Mouse (Mus musculus): Measurements from ENCODE around the gene Pcdh15.

Pcdh15 gene

DNA sequence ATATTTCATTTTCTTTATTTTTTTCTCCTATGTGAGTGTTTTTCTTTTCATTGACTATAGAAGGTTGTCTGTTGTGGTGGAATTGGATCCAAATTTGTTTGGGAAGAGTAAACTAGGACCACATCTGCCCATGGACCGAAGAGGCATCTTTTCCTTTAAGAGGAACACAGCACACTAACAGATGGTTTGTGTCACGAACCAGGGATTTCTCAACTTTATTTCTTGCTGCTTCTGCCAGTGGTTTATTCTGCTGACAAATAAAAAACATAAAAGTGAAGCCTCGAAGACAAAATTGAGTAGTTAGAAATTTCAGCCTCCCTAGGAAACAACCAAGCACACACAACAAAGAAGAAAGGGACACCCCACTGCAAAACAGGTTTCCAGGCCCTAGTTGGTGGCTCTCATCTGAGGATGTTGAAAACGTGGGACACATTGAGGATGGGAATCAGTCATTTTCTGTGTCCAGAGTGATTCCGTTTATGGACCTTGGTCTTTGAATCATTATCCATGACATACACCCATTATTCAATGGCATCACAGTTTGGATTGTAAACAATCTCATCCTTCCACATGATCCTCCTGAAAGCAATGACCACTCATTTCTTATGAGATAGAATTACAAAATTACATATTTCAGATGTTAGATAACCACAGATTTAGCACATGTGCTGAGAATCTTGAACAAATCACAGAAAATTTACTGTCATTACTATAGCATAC, 1206.5 kb downstream of the Pcdh15 start:
- DNase-seq (ENCODE audit: low spot score in 2 of 2), result no peak

DNA sequence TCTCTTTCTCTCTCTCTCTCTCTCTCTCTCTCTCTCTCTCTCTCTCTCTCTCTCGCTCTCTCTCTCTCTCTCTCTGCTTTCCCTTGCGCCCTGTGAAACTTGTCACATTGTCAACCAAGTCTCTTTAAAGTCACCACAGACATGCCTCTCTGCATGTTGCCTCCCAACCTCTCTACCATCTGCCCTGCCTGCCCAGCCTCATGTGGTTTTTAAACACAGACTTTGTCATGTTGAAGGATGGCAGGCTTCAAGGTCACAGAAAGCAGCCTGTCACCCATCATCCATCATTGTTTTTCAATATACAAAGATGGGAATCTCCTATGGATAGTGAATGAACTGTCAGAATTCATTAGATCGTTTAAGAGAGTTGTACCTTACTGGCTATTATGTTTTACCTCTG, 1207.9 kb downstream of the Pcdh15 start:
- DNase-seq (ENCODE audit: low spot score in 2 of 2), result no peak

DNA sequence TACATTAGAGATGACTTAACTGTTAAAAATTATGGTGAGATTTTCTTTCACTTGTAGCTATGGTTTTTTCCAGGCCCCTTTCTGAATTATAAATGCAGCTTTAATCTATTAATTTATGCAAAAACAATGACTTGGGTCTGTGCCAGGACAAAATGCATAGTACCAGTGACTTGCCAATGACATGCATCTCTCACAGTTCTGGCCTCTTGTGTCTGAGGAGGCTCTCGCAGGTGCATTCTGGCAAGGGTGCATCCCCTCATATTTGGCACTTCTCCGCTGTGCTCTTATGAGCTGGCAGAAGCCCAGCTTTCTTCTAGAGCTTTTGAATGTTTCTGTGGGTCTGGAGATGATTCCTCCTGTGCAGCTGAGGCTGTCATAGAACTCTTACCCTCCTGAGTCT, 1216.9 kb downstream of the Pcdh15 start:
- DNase-seq (ENCODE audit: low spot score in 2 of 2), result no peak

DNA sequence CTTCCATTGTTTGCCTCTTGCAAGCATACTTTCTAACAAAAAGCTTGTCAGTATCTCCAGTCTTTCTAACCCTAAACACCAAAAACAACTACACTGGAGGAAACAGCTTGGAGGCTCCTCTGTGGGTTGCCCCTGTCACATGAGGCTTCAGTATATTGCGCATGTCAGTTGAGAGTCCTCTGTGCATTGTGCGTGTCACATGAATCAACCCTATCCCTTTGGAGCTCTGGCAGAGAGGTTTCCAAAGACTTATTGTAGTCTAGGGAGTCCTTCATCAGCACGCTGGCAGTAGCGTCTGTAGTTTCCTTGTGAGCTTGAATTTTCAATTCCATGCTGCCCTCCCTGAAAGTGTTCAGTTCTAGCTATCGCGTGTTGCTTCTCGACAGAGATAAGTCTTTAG, 1236.3 kb downstream of the Pcdh15 start:
- no peak for DNase-seq (ENCODE audit: low spot score in 2 of 2)

DNA sequence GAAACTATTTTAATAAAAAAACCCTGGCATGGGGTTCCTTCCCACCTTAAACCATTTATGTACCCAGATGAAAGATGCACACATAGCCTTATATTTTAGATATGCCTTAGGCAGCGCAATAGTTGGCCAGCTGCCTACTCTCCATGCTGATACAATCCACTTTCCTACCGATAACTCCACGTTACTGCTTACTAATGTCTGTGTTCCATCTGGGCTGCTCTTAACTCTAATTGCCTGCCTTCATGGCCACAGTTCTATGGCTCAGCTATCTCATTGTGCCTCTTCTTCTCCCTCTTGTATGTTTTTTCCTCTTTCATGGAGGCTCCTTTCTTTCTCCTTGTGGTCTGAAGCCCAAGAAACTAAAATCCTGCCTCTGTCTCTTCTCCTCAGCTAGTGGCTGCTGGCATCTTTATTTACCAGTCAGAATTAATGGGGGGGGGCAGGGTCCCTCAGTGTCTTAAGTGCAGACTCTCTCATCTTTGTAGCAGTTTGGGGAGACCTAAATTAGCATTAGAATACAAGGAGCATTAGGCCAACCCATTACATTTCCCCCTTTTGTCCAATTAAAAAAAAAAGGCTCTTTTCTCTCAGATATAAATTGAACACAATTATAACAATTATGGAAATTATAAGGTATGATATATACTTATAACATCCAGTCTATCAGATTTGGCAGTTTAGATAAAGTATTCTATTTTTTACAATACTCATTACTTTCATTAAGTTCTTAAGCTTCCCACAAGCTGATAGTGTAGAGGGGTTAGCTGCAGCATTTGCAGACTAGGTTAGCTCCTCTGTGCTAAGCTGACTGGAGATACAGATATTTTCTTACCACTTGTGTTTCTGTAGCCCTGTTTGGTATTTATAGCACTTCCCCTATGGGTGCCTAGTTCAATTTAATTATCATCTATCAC, 1240.4 kb downstream of the Pcdh15 start:
- no peak for DNase-seq (ENCODE audit: low spot score in 2 of 2)

DNA sequence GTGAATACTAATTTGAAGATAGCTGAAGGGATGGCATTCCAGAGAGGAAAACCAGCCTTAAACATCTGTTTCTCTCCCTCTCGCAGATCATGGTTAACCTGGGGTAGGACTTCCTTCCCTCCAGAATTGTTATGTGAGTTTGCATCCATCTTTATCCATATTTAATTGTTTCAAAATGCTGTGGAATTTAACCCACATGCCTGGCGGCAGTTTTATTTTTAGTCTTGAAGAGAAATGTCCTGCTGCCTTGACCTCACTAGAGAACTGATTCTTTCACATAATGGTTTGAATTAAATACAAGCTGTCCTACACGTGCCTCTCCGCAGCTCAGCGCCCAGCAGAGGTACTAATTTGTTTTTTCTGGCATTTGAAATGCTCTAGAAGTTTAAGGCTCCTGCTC, 1260.4 kb downstream of the Pcdh15 start:
- DNase-seq (ENCODE audit: low spot score in 2 of 2), result no peak

DNA sequence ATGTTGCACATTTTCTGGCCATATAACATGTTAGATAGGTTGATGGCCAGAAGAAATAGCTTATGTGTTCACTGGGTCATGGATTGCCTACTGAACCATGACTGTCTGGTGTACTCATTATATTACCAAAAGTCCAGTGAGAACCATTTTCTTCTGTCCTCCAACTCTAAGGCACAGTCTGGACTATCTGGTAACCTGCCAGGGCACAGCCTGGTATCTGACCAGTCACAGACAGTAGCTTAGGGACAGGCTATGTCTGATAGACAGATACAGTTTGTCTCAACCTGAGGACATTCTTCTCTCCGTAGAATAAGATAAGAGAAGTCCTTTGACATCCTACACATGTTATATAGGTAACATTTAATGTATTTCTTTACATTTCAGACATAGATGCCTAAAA, 1279.6 kb downstream of the Pcdh15 start:
- no peak for DNase-seq (ENCODE audit: low spot score in 2 of 2)

DNA sequence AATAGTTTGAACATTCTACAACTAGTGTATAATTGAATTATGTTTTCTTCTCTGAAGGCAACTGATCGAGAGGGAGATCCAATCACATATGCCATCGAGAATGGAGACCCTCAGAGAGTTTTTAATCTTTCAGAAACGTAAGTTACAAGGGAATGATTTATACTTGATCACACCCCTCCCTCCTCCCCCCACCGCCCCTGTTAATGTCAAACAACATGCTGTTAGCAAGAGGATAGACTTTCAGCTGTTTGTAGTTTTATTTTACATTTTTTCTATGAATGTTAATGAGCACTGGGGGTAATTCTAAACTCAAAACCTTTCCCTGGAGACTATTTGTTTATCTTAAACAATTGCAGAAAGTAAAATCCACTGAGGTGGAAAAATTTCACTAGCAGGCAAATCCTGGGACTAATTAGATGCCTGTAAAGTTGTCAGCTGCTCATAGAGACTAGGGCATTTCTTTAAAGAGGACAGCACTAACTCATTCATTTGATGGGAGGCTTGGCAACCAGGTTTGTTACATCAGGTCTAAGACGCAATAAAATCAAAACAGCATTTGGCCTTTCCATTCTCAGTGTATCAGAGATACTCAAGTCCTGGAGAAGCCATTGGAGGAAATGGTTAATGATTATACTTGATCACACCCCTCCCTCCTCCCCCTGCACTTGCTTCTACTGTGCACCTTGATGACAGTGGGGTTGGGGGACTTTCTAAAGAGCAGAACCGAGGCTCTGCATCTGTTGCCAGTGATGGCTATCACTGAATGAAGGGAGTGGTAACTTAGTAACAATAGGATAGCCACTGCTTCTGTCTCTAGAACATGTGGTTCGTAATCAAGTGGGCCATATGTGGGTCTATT, 1280.4 kb downstream of the Pcdh15 start:
- DNase-seq (ENCODE audit: low spot score in 2 of 2), result no peak

DNA sequence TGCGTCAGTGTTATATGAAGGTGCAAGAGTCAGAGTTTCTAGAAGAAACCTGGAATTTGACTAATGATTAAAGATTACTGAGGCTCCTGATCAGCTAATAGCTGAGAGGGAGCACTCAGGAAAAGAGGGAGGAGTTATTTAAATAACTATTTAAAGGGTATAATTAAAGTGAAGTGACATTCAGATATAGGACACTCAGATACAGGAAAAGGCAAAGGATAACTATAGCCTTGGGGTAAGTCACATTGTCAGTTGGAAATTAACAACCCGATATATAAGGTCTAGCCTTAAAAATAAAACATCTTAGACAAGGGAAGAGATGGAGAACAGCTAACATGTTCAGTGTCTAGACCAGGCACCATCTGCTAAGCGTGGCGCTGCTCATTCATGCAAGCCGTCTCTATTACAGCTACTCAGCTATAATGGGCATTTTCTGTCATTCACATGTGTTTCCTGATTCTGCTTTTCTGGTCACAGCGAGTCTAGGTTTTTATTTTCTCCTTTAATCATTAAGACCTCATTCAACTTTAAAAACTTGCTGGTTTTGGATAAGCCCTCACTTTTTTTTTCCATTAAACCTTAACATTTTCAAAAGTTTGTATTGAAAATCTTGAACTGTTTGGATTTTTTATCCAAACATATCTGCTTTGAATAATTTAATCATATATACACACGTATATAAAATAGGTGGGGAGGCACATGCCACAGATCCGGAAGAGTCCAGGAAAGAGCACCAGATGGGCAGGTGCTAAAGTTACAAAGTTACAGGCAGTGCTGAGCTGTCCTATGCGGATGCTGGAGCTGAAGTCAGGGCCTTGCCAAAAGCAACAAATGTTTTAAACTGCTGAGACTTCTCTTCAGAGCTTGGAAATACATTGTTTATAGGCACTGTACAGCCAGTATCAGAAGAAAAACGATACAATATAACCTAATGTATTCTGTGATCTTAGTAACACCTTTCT, 1288.7 kb downstream of the Pcdh15 start:
- no peak for DNase-seq (ENCODE audit: low spot score in 2 of 2)

DNA sequence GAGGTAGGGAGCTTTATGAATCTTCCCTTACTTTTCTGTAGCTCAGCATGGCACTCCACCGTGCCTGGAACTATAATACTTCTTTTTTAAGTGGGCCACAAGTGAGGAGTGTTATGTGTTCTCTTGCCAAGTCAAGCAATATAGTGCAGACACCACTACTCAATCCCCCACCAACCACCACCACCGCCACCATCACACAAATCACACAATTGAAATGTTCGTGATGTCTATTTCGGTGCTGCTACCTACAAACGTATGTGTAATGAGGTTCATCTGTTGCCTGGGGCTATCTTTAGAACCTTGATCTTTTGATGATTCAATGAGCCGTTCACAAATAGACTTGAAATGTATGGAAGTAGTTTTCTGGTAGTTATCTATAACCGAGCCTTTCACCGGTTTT, 1304.0 kb downstream of the Pcdh15 start:
- no peak for DNase-seq (ENCODE audit: low spot score in 2 of 2)

DNA sequence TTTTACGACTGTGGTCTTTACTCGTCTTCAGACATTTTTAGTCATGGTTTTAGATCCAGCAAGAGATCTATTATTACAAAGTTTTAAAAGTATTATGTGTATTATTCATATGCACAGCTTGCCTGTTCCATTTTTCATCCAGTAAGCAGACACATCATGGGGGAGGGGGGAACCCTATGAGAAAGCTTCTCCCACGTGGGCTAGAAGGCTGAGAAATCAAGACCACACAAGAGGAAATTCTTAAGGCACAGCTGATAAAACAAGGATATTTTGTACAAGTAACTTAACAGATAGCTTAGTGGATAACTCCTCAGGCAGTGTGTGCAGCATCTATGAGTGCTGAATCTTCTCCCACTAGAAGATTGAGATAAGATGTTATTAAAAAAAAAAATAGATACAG, 1314.9 kb downstream of the Pcdh15 start:
- DNase-seq (ENCODE audit: low spot score in 2 of 2), result no peak

DNA sequence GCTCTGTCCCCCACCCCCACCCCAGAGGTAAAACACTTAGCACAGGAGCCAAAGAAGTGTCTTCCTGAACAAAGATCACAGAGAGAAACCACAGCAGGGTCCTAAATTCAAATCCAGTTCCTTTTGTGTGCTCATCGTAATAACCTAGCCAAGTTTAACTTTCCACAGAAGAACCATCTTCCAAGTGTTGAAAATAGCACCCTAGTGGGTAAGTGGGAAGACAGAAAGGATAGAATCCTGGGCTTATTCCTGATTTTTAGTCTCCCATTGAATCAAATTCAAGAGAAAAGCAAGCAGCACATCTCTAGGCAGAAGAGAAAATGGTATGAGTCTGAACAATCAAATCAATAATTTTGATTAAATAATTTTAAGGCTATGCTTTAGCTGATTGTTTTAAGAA, 1315.8 kb downstream of the Pcdh15 start:
- DNase-seq (ENCODE audit: low spot score in 2 of 2), result no peak

DNA sequence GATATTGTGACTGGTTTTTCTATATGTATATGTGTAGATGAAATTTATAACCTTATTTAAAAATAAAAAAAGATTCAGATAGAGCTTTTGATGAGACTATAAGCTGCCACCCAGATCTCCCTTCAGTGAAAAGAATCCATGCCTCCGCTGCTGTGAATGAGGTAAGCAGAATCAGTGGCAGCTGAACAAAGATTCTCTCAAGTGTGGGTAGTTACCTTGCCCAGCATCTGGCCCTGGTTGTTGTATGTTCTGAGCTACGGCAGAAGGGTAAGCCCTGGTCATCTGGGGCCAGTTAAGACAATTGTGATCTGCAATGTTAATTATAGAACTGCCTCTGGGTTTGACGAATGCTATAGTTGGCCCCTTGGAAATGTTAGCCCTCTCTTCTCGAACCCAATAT, 1316.2 kb downstream of the Pcdh15 start:
- DNase-seq (ENCODE audit: low spot score in 2 of 2), result no peak

DNA sequence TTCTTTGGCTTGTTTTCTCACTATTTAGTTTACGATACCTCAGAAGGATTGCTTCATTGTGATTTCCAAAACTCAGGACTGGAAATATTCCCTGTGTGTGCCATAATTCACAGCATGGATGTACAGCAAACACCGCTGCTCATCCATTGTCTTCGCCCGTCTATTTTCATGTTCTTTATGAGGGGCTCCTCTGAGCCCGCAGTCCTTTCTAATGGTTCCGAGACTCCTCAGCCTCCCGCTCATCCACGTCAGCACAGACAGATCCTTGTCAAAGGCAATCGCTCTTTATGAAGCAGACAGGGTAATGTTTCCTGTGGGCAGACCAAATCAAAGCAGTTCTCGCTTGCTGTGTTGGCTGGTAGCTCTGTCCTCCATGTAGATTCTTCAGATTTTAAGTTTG, 1316.8 kb downstream of the Pcdh15 start:
- DNase-seq (ENCODE audit: low spot score in 2 of 2), result no peak

DNA sequence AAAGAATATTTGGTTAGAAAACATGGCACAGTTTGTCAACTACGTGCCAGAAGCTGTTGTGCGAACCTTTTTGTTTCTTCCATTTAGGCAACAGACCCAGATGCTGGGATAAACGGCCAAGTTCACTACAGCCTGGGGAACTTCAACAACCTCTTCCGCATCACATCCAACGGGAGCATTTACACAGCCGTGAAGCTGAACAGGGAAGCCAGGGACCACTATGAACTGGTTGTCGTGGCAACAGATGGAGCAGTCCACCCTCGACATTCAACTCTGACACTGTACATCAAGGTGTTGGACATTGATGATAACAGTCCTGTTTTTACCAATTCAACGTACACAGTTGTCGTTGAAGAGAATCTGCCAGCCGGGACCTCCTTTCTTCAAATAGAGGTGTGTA, 1350.9 kb downstream of the Pcdh15 start:
- no peak for DNase-seq (ENCODE audit: low spot score in 2 of 2)

DNA sequence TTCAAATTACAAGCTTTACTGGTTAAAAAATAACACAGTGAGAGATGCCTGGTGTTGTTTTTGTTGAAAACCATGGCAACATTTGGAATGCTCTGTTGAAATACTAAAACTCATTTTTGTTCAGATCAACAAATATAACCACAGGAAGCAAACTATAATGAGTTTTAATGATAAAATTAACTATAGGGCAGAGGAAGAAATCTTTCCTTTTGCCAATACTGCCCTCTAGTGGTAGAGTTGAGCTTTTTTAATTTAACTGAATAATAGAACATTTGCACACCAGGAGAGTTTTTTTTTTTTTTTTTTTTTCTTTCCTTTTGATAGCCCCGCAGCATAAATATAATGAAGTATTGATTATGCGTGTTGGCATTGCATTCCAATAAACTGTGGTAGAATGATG, 1364.8 kb downstream of the Pcdh15 start:
- no peak for DNase-seq (ENCODE audit: low spot score in 2 of 2)

DNA sequence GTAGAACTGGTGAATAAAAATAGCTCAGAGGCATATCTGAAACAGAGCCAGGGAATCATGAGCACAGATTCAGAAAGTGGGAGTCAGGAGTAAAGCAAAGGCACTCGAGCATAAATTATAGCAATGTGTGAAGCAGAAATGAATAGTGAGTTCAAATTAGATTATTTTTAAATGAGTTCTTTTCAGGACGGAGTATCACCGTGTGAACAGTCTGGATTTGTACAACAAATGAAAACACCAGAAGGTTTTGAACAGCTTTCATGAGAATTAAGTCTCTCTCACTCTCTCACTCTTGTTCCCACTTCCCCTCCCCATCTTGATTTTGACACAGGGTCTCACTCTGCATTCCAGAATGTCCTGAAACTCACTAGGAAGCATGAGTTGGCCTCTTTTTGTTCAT, 1381.6 kb downstream of the Pcdh15 start:
- no peak for DNase-seq (ENCODE audit: low spot score in 2 of 2)

DNA sequence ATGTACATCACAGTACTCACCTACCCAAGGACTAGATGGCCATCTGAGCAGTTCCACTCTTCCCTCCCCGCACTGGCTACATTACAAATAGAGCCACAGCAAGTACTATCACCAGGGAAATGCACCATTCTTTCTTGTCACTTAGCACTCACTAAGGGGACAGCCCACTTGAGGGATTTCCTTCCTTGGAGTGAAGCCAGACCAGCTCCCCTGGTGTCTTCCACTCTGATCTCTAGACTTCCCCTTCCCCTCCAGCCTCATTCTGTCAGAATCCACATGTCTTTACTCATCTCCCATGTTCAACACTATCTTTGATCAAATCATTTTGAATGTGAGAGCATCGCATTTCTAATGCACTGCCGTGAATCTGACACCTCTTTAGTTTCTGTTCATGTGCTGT, 1413.2 kb downstream of the Pcdh15 start:
- DNase-seq (ENCODE audit: low spot score in 2 of 2), result no peak

DNA sequence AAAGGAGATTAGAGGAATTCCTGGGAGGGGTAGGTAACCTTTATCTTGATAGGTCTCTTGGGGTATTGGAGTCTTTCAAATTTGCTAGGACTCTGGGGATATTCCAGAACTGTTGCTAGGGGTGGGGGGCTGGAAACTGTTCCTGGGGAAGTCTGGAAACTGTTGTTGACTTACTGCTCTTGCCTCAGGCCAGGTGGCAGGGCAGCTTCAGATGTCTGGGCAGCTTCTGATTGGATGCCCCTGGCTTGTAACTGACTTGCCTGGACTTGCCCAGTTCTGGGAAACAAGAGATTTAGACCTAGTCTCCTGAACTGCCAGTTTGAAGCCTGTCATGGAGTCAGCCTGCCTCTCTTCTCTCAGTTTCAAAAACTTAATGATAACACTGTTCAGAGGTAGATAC, 1414.6 kb downstream of the Pcdh15 start:
- no peak for DNase-seq (ENCODE audit: low spot score in 2 of 2)

DNA sequence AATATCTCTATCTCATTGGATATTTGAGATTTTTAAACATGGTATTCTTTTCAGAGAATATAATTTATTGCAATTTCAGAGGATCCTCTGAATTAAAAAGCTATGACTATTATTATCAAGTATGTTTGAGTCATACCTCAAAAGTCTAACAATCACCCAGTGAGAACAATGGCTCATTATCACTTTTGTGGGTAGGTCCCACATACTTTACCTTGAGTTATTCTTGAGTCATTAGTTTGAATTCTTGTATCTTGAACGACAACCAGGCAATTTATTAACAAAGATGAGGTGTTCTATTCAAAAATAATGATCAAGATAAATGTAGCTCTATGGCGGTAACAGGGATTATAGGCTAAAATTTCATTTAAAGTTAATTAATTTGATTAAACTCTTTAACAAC, 1439.2 kb downstream of the Pcdh15 start:
- no peak for DNase-seq (ENCODE audit: low spot score in 2 of 2)

DNA sequence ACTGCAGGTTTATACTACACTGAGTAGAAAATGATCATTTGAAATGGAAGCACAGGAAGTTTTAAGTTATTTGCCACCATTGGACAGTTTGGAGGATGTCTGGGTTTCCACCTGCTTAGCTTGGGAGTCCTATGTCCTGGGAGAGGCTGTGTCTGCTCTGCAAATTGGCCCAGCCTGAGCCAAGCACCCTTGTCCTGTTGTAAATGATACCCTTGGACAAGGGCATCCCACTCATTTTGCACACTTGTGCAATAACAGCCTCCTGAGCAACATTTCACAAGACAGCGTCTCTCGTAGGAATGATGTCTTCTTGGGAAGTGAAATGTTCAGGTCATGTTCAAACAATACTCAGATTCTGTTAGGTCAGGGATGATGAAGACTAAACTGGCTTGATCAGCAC, 1456.2 kb downstream of the Pcdh15 start:
- DNase-seq (ENCODE audit: low spot score in 2 of 2), result no peak
